Mouse (Mus musculus) testis, postnatal 10 days (tissue): ENCODE measurements around the gene Mark3.

Experiments used
- DNase-seq: peaks from one replicate; pipeline ENCODE4 v3.0.0; 2021; ENCODE audit warnings: low spot score

Gene Mark3

DNA sequence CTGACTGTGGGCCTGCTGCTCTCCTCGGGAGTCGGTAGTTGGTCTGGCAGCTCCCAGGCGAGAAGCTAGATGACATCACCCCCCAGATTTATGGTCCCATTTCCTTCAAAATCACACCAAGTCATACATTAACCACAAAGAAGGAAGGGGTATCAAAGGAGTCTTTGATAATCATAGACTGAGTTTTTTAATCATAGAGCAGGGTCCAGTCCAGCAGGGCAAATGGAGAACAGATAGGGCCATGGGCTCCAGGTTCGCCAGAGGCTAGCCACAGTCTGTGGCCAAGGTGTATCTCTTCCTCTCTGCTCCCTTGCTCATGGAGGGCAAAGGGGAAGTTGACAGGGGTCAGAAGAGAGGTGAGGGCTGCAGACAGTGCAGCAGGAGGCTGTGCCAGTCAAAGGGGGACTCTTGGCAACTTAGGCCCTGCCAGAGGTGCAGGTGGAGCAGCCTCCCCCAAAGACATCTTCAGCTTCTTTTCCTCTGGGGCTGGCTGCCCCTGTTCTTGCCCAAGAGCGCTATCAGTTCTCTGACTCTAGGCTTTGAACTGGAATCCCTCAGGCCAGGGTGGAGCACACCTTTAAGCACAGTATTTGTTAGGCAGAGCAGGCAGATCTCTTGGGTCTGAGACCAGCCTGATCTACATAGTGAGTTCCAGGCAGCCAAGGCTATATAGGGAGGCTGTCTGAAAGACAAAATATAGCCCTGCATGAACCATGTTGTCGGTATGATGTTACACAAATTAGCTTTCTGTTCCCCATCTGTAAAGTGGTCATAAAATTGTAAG is 101.7 kb downstream of the Mark3 start:
- no peak for DNase-seq

DNA sequence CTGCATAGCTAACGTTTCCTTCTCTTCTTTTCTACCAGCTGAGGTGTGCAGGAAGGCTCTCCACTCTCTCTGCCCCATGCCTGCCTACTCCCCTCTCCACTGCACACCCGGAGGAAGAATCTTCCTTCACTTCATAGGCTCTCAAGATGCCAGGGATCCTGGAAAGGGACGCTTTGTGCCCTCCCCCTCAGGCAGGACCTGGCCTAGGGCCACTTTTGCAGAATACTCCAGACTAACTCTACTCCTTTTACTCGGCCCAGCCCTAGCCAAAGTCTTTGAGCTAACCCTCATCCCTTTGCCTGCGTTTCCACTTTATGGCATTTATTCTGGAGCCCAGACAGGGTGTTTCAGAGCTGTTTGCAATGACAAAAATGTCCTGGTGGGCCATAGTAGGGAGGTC is 103.1 kb downstream of the Mark3 start:
- DNase-seq, result peak; percentile 77

DNA sequence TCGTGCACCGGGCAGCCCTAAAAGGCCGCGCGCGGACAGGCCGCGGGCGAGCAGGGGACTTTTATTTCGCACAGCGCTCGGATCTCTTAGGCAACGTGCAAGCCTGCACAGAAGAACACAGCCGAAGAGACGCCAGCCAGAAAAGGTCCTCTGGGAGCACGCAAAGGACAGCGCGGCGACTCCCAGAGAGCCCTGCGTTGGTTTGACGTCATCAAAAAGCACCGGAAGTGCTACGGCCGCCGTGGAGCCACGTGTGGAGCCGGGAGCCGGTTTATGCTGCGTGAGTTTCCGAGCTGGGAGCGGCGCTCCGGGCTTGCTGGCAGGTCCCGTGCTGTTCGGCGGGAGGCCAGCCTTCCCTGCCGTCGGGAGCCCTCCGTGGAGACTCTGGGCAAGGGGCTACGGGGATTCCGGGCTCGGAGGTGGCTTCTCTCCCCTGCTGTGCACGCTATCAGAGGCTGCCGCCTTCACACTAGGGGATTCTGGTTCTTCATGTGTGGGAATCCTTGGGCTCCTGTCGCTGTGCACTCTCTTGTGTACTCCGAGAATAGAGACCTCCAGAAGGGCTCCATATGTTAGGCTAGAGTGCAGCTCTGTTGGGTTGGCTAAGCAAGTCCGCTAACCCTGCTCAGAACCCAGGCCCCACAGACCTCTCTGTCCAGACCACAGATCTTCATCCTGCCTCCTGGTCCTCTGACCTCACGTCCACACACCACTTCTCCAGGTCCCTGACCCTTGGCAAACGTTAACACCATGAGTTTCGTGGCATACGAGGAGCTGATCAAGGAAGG is 103.8 kb downstream of the Mark3 start, which contains the start of gene Trmt61a:
Gene Trmt61a (plus strand): TSS at position 224 of the 788 bp plus-strand sequence.
- peak; percentile 94 for DNase-seq

DNA sequence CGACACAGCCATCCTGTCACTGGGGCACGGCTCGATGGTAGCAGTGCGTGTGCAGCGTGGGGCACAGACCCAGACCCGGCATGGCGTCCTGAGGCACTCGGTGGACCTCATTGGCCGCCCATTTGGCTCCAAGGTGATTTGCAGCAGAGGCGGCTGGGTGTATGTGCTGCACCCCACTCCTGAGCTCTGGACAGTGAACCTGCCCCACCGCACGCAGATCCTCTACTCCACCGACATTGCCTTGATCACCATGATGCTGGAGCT is 104.3 kb downstream of the Mark3 start:
- no peak for DNase-seq

DNA sequence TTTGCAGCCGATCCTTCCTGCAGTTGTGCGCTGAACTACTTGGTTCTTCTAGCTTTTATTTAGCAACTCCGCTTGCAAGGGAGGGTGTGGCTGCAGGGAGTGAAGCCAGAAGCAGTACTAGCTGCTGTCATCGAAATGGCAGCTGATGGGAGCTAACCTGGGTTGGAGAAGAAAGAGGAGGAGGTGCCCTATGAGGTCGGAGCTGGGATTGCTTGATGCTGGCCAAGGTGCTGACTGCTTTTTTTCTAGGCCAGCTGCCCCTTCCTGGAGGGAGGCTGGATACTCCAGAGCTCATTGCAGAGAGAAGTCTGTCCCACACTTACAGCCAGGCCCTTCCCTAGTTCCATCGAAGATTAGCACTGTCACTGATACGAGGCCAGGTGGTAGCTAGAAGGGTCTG is 104.7 kb downstream of the Mark3 start:
- no peak for DNase-seq

DNA sequence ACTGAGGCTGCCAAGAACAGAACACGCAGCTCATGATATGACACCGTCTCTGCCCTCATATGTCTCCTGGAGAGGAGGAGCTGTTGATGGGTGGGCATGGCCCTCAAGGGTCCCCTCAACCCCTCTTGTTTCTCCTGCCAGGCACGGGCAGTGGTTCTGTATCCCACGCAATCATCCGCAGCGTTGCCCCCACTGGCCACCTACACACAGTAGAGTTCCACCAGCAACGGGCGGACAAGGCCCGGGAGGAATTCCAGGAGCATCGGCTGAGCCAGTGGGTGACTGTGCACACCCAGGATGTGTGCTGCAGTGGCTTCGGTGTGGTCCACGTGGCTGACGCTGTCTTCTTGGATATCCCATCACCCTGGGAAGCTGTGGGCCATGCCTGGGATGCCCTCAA is 106.3 kb downstream of the Mark3 start:
- no peak for DNase-seq

DNA sequence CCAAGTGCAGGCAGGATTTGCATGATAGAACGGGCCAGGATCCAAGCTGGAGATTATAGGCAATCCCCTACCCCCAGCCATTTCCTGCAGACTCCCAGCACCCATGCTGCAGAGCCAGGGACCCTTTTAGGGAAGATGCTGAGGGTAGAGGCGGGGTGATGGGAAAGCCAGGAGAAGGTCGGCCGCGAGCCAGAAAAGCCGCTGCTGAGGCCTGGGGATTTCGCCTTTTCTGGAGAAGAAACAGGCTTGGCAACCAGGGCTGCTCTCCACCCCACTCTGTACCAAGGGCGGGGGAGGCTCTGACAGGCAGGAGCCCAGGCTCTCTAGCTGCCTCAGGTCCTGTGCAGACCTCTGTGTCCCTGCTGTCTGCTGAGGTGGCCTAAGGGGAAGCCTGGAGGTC is 107.0 kb downstream of the Mark3 start:
- no peak for DNase-seq

DNA sequence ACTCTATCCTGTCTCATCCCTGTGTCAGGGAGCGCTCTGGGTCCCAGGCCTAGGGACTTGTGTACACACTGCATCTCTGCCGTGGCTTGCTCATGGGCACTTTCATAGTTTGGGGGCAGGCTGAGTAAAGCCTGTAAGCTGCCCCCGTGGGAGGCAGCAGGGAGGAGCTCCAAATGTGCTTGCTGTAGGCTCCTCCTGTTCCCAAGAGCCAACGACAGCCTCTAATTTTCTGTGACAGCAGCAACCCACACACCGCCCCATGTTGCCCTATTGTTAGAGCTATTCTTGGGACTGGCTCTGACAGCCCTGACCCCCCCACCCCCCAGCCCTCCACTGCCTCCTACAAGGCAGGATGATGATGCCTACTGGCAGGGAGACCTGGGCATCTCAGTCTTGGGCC is 107.7 kb downstream of the Mark3 start:
- DNase-seq, result no peak

DNA sequence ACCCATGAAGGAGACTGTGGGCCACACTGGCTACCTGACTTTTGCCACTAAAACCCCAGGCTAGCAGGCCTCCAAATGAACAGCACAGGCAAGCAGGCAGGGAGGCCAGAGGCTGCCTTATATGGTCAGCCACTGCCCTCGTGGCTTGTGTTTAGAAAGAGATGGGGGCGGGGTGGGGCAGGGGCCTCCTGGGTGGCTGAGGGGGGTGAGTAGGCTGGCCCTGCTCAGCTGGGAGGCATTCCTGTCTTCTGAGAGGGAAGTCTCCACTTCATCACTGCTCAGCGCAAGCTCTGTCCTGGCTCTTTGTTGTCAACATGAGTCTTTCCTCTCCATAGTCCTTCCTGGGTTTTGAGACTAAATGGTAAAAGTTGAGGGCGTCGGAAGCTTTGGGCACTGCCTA is 108.5 kb downstream of the Mark3 start:
- no peak for DNase-seq

DNA sequence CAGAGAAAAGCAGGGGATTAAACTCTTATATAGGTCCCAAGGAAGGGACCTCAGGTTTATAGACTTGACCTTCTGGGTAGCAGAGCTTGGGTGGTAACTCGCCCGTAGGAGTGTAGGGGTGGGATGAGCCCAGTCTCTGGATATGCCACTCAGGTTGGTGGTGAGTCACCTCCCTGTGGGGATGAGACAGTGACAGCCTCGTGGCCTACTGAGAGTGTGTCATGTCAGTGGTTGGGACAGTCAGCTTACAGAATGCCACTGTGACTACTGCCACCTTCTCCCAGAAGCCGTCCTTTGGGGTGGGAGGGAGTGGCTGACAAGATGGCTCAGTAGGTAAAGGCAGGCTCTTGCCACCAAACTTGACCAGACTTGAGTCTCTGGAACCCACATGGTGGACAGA is 112.1 kb downstream of the Mark3 start:
- no peak for DNase-seq

DNA sequence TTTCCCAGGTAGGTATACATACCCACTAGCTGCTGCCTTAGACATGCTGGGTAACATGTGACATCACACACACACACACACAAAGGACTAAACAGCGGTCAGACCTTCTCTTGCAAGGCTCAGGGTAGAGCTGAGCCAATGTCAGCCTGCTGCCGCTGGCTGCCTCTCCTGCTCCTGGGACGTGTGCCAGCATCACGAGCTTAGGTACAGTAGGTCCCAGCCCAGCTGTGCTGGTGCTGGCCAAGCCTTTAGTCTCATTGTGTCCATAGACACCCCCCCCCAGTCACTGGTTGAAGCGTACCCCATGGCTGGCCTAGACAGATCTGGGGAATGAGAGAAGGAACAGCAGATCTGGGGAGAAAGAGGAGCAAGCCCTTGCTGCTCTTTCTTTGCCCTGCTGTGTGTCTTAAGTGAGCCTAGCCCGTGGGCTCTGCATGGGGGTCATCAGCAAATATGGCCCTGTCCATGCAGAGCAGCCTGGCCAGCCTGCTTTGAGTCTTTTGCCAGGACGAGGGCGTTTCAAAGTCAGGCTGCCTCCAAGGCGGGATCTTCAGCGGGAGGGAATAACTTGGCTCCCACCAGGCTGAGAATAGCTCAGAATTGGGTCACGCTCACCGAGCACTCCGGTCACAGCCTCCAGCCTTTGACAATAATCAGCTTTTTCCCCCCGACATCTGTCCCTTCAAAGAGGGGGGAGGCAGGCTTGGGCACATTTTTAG is 113.2 kb downstream of the Mark3 start:
- DNase-seq, result peak; percentile 87

DNA sequence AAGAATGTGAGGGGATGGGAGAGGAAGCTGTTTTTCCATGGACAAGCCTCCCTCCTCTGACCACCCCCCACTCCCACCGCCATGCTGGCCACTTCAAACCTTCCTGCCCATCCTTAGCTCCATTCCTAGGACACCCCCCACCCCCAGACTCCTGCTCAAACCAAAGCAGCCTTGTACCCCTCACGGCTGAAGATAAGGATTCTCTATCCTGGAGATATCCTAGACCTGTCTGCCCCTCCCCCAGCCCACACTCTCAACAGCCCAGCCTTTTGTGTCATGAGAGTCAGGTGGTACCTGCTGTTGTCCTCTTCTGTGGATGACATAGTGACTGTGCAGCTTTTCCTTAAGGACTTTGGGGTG is 113.7 kb downstream of the Mark3 start:
- DNase-seq, result no peak

DNA sequence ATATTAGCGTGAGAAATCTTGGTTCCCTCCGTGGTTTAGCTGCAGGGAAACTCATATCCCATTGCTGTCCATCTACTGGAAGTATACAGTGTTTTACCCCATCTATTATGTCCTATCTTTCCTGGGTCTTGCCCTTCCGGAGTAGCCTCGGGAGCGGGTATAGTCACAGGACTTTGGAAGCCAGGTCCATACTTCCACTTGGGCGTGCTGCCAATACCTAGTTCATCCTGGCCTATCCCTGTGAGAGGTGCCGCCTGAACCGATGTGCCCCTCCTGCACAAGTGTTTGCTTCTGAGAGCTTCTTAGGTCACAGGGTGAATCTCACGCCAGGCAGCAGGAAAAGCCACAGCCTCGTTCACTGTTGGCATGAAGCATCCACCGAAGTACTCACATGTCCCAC is 115.1 kb downstream of the Mark3 start:
- no peak for DNase-seq

DNA sequence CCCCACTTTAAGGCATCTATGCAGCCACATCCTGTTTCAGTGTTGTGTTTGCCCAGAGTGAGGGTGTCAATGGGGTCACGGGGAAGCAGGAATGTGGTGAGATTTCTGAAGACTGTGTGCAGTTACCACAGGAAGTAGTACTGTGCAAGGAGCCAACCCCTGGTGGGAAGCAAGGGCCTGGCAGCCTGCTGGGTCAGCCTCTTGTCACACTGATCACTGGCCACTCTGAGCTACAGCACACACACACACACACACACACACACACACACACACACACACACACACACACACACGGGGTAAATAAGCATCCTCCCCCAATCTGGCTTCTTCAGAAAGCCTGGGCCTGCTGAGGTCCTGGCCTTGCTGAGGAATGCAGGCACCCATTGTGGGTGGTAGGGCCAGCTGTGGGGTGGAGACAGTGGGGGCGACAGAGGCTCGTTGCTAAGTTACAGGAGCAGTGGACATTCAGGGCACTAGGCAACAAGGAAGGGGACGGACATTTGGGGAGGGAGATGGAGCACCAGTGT is 117.1 kb downstream of the Mark3 start:
- no peak for DNase-seq

DNA sequence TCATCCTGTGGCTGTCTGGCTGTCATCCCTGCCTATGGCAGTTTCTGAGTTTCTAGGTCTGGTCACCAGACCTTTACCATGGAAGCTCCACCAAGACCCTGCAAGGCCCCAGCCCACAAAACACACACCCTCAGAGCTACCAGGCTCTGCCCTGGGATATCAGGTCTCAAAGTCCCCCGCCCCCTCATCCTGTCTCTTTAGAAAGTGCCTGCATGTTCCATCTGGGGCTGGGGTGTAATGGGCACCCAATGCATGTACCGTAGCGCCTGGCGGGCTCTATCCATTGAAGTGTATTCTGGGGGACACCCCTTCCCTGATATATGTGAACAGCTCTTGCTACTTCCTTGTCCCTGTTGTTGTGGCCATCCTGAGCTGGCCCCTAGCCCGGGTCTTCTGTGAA is 118.6 kb downstream of the Mark3 start:
- no peak for DNase-seq

DNA sequence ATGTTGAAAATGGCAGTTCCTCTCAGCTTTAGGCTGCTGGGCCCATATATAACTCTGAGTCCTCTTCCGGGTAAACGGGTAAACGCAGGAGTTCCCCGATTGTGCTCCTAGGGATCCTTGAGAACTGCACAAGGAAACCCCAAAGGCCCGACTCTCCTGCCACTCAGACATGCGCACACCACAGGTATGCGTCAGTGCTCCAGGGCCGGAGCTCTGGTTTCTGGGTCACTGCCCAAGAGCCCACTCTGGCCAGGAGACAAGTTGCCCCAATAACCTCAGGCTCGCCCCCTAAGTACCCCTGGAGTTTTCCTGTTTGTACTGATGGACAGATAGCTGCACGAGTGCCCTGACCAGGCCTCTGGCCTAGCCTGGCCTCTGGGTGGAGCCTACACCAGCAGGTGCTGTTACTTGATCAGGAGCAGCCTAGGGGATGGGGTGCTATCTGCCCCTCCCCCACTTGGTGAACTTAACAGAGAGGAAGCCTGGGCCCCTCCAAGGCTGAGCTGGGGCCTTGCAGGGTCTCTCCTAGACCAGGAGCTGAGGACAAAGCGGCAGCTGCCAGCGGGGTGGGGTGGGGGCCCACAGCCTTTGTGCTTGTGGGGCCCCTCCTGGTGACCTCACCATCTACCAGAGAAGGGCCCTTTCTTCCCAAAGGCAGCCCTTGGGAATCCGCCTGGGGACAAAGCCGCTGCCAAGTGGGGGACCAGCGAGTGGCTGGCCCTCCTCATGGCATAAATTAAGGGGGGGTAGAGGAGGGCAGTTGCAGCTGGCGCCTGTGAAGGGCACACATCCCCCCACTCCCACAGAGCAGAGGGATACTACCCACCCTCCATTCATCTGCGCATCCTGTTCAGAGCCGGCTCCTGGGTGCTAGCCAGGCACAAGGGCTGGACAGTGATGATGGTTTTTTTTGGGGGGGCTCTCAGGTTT is 119.3 kb downstream of the Mark3 start:
- no peak for DNase-seq

DNA sequence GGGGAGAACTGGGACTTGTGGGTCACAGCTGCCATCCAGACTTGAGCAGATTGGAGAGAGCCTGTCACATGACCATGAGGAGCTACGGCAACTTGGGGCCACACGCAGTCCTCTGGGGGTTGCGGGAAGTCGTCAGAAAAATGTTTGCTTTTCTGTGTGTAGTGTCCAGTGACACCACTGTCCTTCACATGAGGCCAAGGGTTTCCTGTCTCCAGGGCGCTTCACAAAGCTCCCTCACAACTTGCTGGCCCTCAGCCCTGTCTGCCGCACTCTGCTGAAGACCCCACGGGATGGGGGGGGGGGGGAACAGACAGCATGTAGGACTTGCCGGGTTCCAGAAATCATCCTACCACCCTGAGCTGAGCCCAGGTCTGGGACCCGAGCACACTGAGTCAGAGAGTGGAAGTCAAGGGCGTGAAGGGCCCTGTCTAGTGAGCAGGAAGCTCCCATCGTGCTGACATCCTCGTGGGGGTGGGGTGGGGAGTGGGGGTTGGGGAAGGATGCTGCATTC is 120.0 kb downstream of the Mark3 start:
- no peak for DNase-seq

DNA sequence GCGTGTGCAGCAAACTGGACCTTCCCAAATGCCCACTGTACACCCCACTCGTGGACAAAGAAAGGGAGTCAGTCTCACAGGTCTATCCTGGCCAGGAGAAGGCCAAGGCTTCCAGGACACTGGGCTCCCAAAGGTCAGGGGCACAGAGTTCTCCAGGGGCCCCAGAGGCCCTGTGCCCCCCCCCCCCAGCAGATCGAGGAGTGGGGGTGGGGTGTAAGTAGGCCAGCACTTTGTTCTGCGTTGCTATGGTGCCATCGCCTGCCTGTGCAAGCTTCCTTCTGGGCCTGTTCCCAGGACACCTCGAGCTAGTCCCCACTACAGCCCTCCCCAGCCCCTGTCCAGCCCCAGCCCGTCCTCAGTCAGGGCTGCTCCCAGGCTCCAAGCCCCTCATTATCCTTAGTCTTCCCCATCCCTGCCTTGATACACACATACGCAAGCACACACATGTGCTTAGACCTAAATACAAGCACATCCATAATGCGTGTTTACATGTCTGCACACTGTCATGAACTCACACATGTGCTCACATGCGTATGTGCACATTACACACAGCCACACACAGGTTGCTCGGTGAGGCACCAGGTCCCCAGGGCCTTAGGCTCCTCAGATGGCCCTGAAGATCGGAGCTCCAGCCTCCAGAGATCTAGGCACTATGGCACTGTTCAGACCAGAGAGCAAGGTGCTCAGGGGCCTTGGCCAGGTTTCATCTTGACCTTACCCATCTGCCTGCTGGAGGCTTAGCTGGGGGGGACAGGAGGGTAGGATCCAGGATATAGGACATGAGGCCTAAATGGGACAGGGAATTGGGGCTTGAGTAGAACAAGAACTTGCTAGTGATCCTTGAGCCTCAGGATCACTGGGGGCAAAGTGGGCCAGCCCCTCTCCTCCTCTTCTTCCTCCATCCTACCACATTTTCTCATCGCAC is 120.8 kb downstream of the Mark3 start:
- no peak for DNase-seq

DNA sequence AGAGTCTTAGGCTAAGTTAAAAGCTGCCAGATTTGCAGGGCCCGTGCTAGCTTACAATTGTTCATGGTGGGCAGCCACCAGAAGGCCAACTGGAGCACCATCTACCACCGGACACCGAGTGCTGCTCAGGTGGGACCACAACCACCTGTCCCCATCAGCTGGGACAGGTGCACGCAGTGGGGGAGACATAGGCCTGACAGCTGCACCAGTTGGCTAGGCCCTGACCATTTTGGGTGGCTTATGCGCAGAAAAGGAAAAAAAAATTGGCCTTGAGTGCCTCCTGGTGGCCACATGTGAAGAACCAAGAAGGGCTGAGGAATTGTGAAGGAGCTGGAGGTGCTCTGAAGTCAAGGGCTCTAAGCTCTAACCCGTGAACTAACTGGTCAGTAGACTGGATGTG is 121.9 kb downstream of the Mark3 start:
- DNase-seq, result peak; percentile 79

DNA sequence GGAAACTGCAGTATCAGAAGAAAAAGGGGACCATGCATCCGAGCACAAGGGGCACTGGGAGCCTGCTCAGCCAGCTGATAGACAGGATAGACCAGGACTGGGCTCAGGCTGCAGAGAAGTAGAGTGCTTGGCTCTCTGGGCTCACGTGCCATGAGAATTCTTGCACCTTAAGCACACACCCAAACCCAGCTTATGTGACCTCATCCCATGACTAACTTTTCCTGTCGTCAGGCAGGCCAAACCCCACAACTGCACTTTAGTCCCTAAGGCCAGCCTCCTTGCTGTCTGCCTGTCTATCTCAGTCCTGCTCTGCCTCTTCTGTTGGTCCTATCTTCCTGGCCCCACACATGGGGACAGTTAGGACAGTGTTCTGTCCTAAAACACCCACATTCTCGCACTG is 123.4 kb downstream of the Mark3 start:
- no peak for DNase-seq
